Mouse (Mus musculus) neural tube, embryonic 14.5 days (tissue): ENCODE measurements at regions not wholly inside any gene's neighbourhood (a gene's known extent, or its start where the extent isn't known, plus 50 kb on each side); places are given as distances from the start of the nearest gene placed in this dataset.

Source experiments
- ATAC-seq: fragments of 200-750 bp; cut with Nextera tagmentation; 2 replicates; pipeline ENCODE4 v1.8.0; 2017; ENCODE audit warnings: low read depth, mild to moderate bottlenecking, moderate TSS enrichment, moderate library complexity
- H3K27ac ChIP-seq: fragments of 300-500 bp; sonication (generic); 2 replicates; pipeline ENCODE4 v1.5.1; 2014; ENCODE audit warnings: low read depth, mild to moderate bottlenecking, control low read depth, low read length, moderate library complexity, mixed read lengths
- H3K27me3 ChIP-seq: fragments of 300-500 bp; sonication (generic); 2 replicates; pipeline ENCODE4 v1.6.1; 2014; ENCODE audit warnings: low read length; ENCODE audit not compliant: control insufficient read depth, insufficient read depth
- H3K36me3 ChIP-seq: fragments of 300-500 bp; sonication (generic); 2 replicates; pipeline ENCODE4 v1.6.1; 2014; ENCODE audit warnings: low read length, mixed read lengths; ENCODE audit not compliant: control insufficient read depth, insufficient read depth
- H3K4me1 ChIP-seq: fragments of 300-500 bp; sonication (generic); 2 replicates; pipeline ENCODE4 v1.6.1; 2014; ENCODE audit warnings: low read length; ENCODE audit not compliant: control insufficient read depth, insufficient read depth
- H3K4me2 ChIP-seq: fragments of 300-500 bp; sonication (generic); 2 replicates; pipeline ENCODE4 v1.6.1; 2014; ENCODE audit warnings: mild to moderate bottlenecking, low read depth, low read length, control low read depth
- H3K4me3 ChIP-seq: fragments of 300-500 bp; sonication (generic); 2 replicates; pipeline ENCODE4 v1.5.1; 2014; ENCODE audit warnings: low read depth, low read length, control low read depth, mixed read lengths
- H3K9ac ChIP-seq: fragments of 300-500 bp; sonication (generic); replicated peaks from 2 replicates; pipeline ENCODE4 v1.6.1; 2014; ENCODE audit warnings: low read depth, mild to moderate bottlenecking, control low read depth, low read length, mixed read lengths
- H3K9me3 ChIP-seq: fragments of 300-500 bp; sonication (generic); 2 replicates; pipeline ENCODE4 v1.6.1; 2016; ENCODE audit warnings: low read length; ENCODE audit not compliant: control insufficient read depth
- WGBS: fragments of 180-500 bp; shearing (Covaris S2); extraction: QIAGEN DNeasy Blood & Tissue Kit; methylation state at CpG from one replicate; pipeline ENCODE4 v1.1.7; 2014; 5-methylcytosine and 5-hydroxymethylcytosine counted together

GRCm38 (mm10) chr2:148622216-148622615 lies 50.2 kb upstream of the Nxt1 start:
- WGBS: 79% methylated on average over 3 of the region's 3 CpGs
- H3K27ac ChIP-seq: no peak overlapping the region
- H3K4me1 ChIP-seq: no peaks in the 10 kb centered on the region

DNA sequence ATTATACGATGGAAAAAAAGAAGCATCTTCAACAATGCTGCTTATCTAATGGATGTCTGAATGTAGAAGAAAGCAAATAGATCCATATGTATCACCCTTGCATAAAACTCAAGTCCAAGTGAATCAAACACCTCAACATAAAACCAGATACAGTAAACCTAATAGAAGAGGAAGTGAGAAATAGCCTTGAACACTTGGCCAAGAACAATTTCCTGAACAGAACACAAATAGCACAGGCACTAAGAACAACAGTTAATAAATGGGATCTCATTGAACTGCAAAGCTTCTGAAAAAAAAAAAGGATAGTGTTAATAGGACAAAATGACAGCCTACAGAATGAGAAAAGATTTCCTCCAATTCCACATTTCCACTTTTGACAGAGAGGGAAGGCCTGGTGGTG lies 60.5 kb upstream of the Nxt1 start:
- Histone ChIP-seq H3K9me3 (no peaks in the 10 kb centered on the region), H3K4me3 (no peak overlapping the region), H3K4me2 (no peak overlapping the region), H3K27me3 (no peaks in the 10 kb centered on the region), H3K9ac (no peak overlapping the region), H3K4me1 (no peaks in the 10 kb centered on the region), H3K27ac (no peak overlapping the region), H3K36me3 (no peaks in the 10 kb centered on the region)
- 78% methylated on average over 1 of the region's 1 CpGs for WGBS
- ATAC-seq: no peak

More at GRCm38 (mm10) chr2:148622216-148622615, 50.2 kb upstream of the Nxt1 start:
- H3K4me2 ChIP-seq: no peak overlapping the region
- no peaks in the 10 kb centered on the region for H3K9me3 ChIP-seq
- no peak overlapping the region for H3K4me3 ChIP-seq
- H3K9ac ChIP-seq: no peak overlapping the region
- no peak for ATAC-seq
- H3K27me3 ChIP-seq: no peaks in the 10 kb centered on the region
- H3K36me3 ChIP-seq: no peaks in the 10 kb centered on the region

DNA sequence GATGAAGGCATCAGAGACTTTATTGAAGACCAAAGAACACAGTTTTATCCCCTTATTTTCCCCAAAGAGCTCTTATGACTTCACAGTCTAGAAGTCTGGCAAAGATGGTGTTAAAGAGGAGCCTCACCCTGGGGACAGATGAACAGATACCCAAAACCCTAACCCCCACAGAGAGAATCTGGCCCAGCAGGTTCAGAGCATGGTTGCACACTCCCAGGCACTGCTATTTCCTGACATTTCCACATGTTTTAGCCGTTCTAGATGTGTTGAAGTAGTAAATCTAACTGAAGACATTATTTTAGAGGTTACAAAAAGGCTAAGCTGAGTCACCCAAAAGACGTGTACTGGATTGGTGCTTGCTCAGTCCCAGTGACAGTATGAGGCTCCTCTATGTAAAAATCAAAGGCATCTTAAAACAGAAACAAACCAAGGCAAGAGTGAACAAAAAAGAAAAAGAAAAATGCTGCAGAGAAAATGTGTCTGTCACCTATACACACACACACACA lies 66.9 kb upstream of the Nxt1 start:
- WGBS: 45% methylated on average over 2 of the region's 2 CpGs
- no peaks in the 10 kb centered on the region for H3K9me3 ChIP-seq
- H3K27me3 ChIP-seq: no peaks in the 10 kb centered on the region
- no peak overlapping the region for H3K27ac ChIP-seq
- no peak overlapping the region for H3K4me2 ChIP-seq
- ATAC-seq: no peak
- H3K36me3 ChIP-seq: no peaks in the 10 kb centered on the region
- no peak overlapping the region for H3K4me3 ChIP-seq
- H3K4me1 ChIP-seq: no peaks in the 10 kb centered on the region
- H3K9ac ChIP-seq: no peak overlapping the region

DNA sequence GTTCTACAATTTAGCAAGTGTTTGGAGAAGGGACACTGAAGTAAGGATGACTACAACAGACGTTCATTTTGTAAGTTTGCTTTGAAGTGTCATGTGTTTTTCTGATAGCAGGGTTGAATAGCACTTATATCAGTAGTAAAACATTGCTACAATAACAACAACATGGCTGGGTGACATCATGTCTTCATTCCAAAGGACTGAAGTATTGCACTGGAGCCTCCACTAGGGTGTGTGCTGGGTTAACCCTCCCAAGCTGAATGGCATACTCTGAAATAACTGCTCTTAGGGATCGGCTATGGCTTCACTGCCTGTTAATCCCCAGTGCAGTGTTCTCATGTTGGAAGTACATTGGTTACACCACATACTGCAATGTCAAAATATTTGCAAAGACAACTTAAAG lies 68.5 kb upstream of the Nxt1 start:
- ATAC-seq: no peak
- Histone ChIP-seq H3K4me1 (no peaks in the 10 kb centered on the region), H3K4me3 (no peak overlapping the region), H3K4me2 (no peak overlapping the region), H3K9ac (no peak overlapping the region), H3K27ac (no peak overlapping the region), H3K9me3 (no peaks in the 10 kb centered on the region), H3K27me3 (no peaks in the 10 kb centered on the region), H3K36me3 (no peaks in the 10 kb centered on the region)
- WGBS: 79% methylated on average over 2 of the region's 2 CpGs

DNA sequence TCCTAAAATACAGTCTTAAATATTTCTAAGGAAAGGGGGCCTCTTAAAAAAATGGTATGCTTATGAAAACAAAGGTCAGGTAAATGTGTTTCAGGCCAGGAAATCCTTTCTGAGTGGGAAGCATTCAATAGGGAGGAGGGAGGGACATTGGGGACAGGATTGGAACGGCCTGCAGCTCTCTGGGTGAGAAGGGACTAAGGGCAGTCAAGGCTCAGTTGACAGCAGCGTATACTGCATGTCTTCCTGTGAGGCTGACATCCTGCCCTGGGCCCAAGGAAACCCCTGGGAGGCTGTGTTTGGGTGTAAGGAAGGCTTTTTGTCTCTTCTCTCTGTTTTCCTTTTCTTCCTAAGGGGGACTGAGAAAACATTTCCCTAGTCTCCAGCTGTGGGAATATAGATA lies 69.1 kb upstream of the Nxt1 start:
- Histone ChIP-seq H3K9me3 (no peaks in the 10 kb centered on the region), H3K4me2 (no peak overlapping the region), H3K27ac (no peak overlapping the region), H3K27me3 (no peaks in the 10 kb centered on the region), H3K36me3 (no peaks in the 10 kb centered on the region), H3K4me1 (no peaks in the 10 kb centered on the region), H3K9ac (no peak overlapping the region), H3K4me3 (no peak overlapping the region)
- 66% methylated on average over 2 of the region's 2 CpGs for WGBS
- no peak for ATAC-seq

DNA sequence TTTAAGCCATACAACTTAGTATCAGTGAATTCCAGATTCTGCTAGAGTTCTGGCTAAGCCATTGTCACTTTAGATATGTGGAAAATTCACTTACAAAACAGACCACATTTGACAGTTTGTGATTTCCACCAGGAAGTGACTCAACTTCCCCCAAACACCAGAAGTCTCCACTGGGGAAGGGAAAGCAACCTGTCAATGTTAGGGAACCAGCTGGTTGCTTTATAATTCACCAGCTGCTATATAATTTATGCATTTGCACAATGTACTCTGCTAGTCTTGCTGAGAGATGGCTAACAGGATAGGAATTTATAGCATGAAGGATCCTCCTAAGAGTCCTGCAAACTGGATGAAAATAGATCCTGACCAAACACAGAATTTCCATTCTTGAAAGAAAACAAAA lies 72.9 kb upstream of the Nxt1 start:
- H3K9ac ChIP-seq: no peak overlapping the region
- no peak for ATAC-seq
- no peak overlapping the region for H3K4me3 ChIP-seq
- H3K27ac ChIP-seq: no peak overlapping the region
- H3K9me3 ChIP-seq: no peaks in the 10 kb centered on the region
- H3K36me3 ChIP-seq: no peaks in the 10 kb centered on the region
- no peak overlapping the region for H3K4me2 ChIP-seq
- no peaks in the 10 kb centered on the region for H3K4me1 ChIP-seq
- no peaks in the 10 kb centered on the region for H3K27me3 ChIP-seq

DNA sequence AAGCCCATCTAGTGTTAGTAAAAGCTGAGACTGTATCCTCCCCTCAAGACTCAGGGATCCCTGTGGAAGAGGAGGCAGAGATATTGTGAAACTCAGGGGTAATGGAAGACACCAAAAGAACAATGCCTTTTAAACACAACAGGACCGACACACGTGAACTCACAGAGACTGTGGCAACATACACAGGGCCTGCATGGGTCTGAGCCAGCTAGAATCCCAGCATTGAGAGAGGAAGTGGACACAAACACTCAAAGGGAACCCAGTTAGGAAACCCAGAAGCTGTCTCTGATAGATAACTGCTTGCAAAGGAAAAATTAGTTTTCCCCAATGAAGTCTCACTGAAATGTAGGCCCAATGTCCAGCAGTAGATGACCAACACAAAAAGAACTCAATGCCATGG lies 75.4 kb upstream of the Nxt1 start:
- no peak overlapping the region for H3K4me3 ChIP-seq
- H3K27ac ChIP-seq: no peak overlapping the region
- ATAC-seq: no peak
- no peak overlapping the region for H3K9ac ChIP-seq
- WGBS: 95% methylated on average over 2 of the region's 2 CpGs
- no peaks in the 10 kb centered on the region for H3K9me3 ChIP-seq
- H3K4me1 ChIP-seq: no peaks in the 10 kb centered on the region
- no peaks in the 10 kb centered on the region for H3K27me3 ChIP-seq
- no peaks in the 10 kb centered on the region for H3K36me3 ChIP-seq
- no peak overlapping the region for H3K4me2 ChIP-seq

GRCm38 (mm10) chr2:148585721-148586335 lies 86.6 kb upstream of the Nxt1 start:
- H3K4me2 ChIP-seq: no peak overlapping the region
- H3K9ac ChIP-seq: no peak overlapping the region
- 85% methylated on average over 1 of the region's 1 CpGs for WGBS
- H3K36me3 ChIP-seq: no peaks in the 10 kb centered on the region
- ATAC-seq: no peak
- no peaks in the 10 kb centered on the region for H3K9me3 ChIP-seq
- H3K4me1 ChIP-seq: no peaks in the 10 kb centered on the region
- H3K27me3 ChIP-seq: no peaks in the 10 kb centered on the region
- H3K27ac ChIP-seq: no peak overlapping the region
- no peak overlapping the region for H3K4me3 ChIP-seq

- Histone ChIP-seq H3K4me2 (no peak overlapping the region), H3K27ac (no peak overlapping the region), H3K27me3 (no peaks in the 10 kb centered on the region), H3K36me3 (no peaks in the 10 kb centered on the region), H3K9ac (no peak overlapping the region), H3K4me1 (no peaks in the 10 kb centered on the region), H3K4me3 (no peak overlapping the region), H3K9me3 (no peaks in the 10 kb centered on the region)
- 90% methylated on average over 1 of the region's 1 CpGs for WGBS
- ATAC-seq: no peak
These were observed 90.2 kb upstream of the Nxt1 start for GRCm38 (mm10) chr2:148582208-148582607.
